Mouse (Mus musculus): ENCODE results near the gene Tnfaip8l1.

GRCm38 (mm10) chr17:56218377-56219191 lies 56.3 kb downstream of the Tnfaip8l1 start, which contains the start of gene Dpp9:
- TF ChIP-seq CTCF (IDR thresholded peaks at IDR 0.05; ENCODE audit: control insufficient read depth, insufficient read depth, low read length), result 0 out of 2 replicates have a peak, but pooled peaks have one; percentile 12
- TF ChIP-seq POLR2A (IDR thresholded peaks at IDR 0.05; ENCODE audit: borderline replicate concordance, control insufficient read depth, low read depth, low read length), result peak; percentile 6; the same call in 1 of the 2 replicates
